Mouse (Mus musculus) layer of hippocampus, adult 2 months (tissue): ENCODE data around the gene Map3k12. TPM values are rescaled to one million over a fixed set of nuclear protein-coding genes. Genes with fewer than 3 reads are reported as not detected.

Experiments
- DNase-seq, 2 experiments: peaks; one replicate each; pipeline ENCODE4 v3.0.0; 2022; ENCODE audit warnings: low spot score in 2 of 2
- H3K27ac ChIP-seq: fragments of 200-600 bp; 2 replicates; pipeline ENCODE4 v1.8.1; 2022
- H3K4me3 ChIP-seq: fragments of 200-600 bp; 2 replicates; pipeline ENCODE4 v1.8.1; 2022; ENCODE audit warnings: mild to moderate bottlenecking
- CTCF ChIP-seq: fragments of 200-600 bp; conservative IDR thresholded peaks from 2 replicates; pipeline ENCODE4 v1.8.1; 2022; ENCODE audit warnings: antibody characterized with exemption, mild to moderate bottlenecking, moderate library complexity
- long read RNA-seq, 2 experiments: library from polyadenylated mRNA; stranded (forward); transcript quantifications; one replicate each; pipeline ENCODE4 v2.0.0; 2021; ENCODE audit warnings: borderline mapping rate in 2 of 2
- total RNA-seq, 2 experiments: library from RNA; stranded (reverse); gene quantifications; 2 replicates each; pipeline ENCODE4 v1.2.3; 2021

Map3k12 gene
- total RNA-seq: 10 to 100 TPM; 95.0 to 99.9 TPM
- long read RNA-seq, experiment 1, full-length matches to known transcripts: 22 of 73 reads
- long read RNA-seq, experiment 1, partial matches to known transcripts: 14 of 73 reads
- long read RNA-seq, experiment 1, other reads (novel, unspliced or antisense): 37 of 73 reads
- long read RNA-seq, experiment 2, full-length matches to known transcripts: 42 of 129 reads
- long read RNA-seq, experiment 2, partial matches to known transcripts: 37 of 129 reads
- long read RNA-seq, experiment 2, other reads (novel, unspliced or antisense): 50 of 129 reads

DNA sequence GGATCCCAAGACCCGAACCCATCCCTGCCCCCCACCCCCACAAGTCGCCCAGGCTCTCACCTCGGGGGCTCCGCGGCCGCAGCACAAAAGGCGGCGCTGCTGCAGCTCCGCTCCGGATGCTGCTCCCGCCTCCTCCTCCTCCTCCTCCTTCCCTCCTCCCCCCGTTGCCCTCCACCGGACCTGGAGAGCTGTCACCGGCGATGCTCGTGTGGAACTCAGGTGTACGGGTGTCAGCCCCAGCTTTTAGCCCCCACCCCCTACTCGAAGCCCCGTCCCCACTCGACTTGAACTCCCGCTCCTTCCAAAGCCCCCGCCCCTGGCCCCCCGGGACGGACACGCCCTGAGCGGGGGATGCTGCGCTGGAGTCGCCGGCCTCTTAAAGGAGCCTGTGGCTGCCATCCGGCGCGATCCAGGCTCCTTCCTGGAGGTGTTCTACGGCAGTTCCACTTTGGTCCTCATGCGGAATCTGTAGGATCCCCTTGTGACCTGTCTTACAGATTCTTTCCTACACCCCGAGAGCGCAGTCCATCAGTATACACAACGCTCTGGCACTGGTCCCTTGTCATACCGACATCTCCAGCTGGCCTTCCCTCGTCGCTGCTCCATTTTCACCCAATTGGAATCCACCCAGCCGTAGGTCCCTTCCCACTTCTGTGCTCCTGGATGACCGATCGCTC, at the start of gene Map3k12:
Gene Map3k12, minus strand, starts transcription at position 337 of the 677 bp plus-strand sequence.
- TF ChIP-seq CTCF: no peak
- Histone ChIP-seq H3K27ac (peak within 1 kb of the TSS; percentile 96), H3K4me3 (peak within 1 kb of the TSS; percentile 91)
- peak; percentile 63 to 71 for DNase-seq

- no peak for DNase-seq
- TF ChIP-seq CTCF: no peak
- Histone ChIP-seq H3K27ac (peak overlapping the region; percentile 61), H3K4me3 (no peak overlapping the region)
These were observed 46.8 kb upstream of the Map3k12 start for GRCm38 (mm10) chr15:102563681-102564080.

DNA sequence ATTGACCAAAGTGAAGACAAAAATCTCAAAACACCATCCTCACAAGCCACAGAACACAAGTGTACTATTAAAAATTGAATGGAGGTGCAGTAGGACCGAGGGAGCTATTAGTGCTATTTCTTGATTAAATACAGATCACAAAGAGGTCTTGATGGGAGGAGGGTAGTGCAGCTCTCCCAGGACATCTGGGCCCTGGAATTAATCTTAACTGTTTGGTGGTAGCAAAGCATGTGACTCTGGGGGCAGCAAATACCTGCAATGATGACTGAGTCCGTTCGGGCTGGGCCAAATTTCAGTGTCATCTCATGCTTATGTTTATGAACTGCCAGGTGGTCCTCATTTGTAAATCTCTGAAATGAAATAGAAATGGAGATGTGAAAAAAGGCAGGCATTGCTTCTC, 46.2 kb upstream of the Map3k12 start:
- no peak for DNase-seq
- Histone ChIP-seq H3K4me3 (no peak overlapping the region), H3K27ac (peak overlapping the region; percentile 61)
- TF ChIP-seq CTCF: no peak

GRCm38 (mm10) chr15:102562491-102562890, 45.6 kb upstream of the Map3k12 start:
- no peak for DNase-seq
- TF ChIP-seq CTCF: no peak
- Histone ChIP-seq H3K4me3 (no peak overlapping the region), H3K27ac (peak overlapping the region; percentile 61; the same call in 1 of the 2 replicates)

- no peak overlapping the region for H3K4me3 ChIP-seq
- no peak for DNase-seq
- peak; percentile 74 for TF ChIP-seq CTCF
- H3K27ac ChIP-seq: peak overlapping the region; percentile 50; the same call in 1 of the 2 replicates
These were observed 40.7 kb upstream of the Map3k12 start for GRCm38 (mm10) chr15:102557580-102557979.

DNA sequence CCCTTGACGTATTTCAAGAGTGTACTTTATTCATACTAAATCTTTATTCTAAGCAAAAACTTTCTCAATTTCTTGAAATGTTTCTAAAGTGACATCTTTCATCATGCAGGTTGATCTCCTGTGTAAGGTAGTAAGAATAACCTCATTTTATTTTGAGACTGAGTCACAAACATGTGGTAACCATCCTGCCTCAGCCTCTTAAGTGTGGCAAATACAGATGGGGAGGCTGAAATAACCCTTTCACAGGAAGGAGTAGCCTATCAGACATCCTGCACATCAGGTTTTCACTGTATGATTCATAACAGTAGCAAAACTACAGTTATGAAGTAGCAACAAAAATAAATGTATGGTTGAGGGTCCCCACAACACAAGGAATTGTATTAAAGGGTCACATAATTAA, 38.7 kb upstream of the Map3k12 start:
- TF ChIP-seq CTCF: no peak
- no peak overlapping the region for H3K4me3 ChIP-seq
- H3K27ac ChIP-seq: no peak overlapping the region
- no peak for DNase-seq

DNA sequence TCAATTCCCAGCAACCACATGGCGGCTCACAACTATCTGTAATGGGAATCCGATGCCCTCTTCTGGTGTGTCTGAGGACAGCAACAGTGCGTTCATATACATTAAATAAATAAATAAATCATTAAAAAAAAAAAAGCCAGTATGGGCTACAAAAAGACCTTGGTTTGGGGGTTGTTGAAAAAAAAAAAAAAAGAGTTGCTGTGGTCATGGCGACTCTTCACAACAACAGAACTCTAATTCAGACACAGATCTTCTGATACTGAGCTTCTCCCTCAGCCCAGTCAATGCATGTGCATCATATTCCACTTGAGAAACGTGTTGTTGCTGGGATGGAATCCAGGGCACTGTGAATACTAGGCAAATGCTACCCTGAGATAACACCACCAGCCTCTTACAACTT, 35.7 kb upstream of the Map3k12 start:
- no peak for DNase-seq
- no peak overlapping the region for H3K27ac ChIP-seq
- TF ChIP-seq CTCF: peak; percentile 27; the same call in 1 of the 2 replicates

GRCm38 (mm10) chr15:102547478-102547877, 30.6 kb upstream of the Map3k12 start:
- DNase-seq: no peak
- Histone ChIP-seq H3K27ac (peak overlapping the region; percentile 88), H3K4me3 (no peak overlapping the region)
- no peak for TF ChIP-seq CTCF

More for the DNA sequence above, 35.7 kb upstream of the Map3k12 start:
- no peak overlapping the region for H3K4me3 ChIP-seq

GRCm38 (mm10) chr15:102546677-102547427, 30.0 kb upstream of the Map3k12 start:
- DNase-seq: peak; percentile 91 to 93
- Histone ChIP-seq H3K4me3 (no peak overlapping the region), H3K27ac (peak overlapping the region; percentile 88)
- no peak for TF ChIP-seq CTCF

GRCm38 (mm10) chr15:102546246-102546645, 29.4 kb upstream of the Map3k12 start:
- no peak for DNase-seq
- no peak for TF ChIP-seq CTCF
- H3K4me3 ChIP-seq: no peak overlapping the region
- H3K27ac ChIP-seq: peak overlapping the region; percentile 88

- peak overlapping the region; percentile 56 for H3K27ac ChIP-seq
- no peak overlapping the region for H3K4me3 ChIP-seq
- peak in 1 of 2 experiments; percentile 39 for DNase-seq
- TF ChIP-seq CTCF: no peak
These were observed 27.9 kb upstream of the Map3k12 start for GRCm38 (mm10) chr15:102544801-102545200.

DNA sequence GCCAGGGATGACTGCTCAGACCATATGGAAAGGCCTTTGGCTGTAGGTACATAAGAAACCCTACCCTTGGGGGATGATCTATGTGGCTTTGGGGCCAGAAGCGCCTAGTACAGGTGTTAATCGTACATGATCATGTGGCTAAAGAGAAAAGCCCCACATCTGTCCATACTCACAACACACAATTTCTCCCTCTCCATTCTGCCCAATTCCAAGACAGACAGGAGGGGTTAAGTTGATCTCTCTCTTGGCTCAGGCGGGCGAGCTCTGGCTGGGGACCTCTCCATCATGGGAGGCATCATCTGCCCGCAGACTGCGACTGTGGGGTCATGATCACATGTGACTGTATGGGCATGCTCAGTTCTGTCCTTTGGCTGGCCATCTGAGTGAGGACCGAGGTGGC, 17.1 kb upstream of the Map3k12 start:
- no peak for TF ChIP-seq CTCF
- Histone ChIP-seq H3K4me3 (no peak overlapping the region), H3K27ac (0 out of 2 replicates have a peak overlapping the region, but pooled peaks have one; percentile 44)
- DNase-seq: no peak
